Mouse (Mus musculus) brown adipose tissue, adult 24 weeks (tissue): ENCODE data around the gene Vmn2r51. TPM values are rescaled to one million over a fixed set of nuclear protein-coding genes. Genes with fewer than 3 reads are reported as not detected.
"Not testable (repeated sequence)": the region's sequence is repeated elsewhere in the genome, so short reads cannot be mapped to it uniquely, and the experiment has no call there.

Experiments
- H3K27ac ChIP-seq: fragments of 200-500 bp; replicated peaks from 2 replicates; pipeline ENCODE4 v1.5.1; 2012; ENCODE audit warnings: low read depth, mild to moderate bottlenecking, low read length
- H3K4me1 ChIP-seq: fragments of 200-500 bp; 2 replicates; pipeline ENCODE4 v1.6.1; 2012; ENCODE audit warnings: low read length, mixed read lengths; ENCODE audit not compliant: control insufficient read depth, insufficient read depth, insufficient read length
- H3K4me3 ChIP-seq: fragments of 200-500 bp; 2 replicates; pipeline ENCODE4 v1.5.1; 2012; ENCODE audit warnings: low read depth, mild to moderate bottlenecking, low read length, moderate library complexity; ENCODE audit not compliant: insufficient read depth
- polyA plus RNA-seq: library from polyadenylated mRNA; stranded (reverse); fragments of >200 nt; gene quantifications from 2 replicates; pipeline ENCODE4 v1.2.4, GENCODE M21; 2012; ENCODE audit not compliant: missing spikeins, insufficient read depth, insufficient read length

Vmn2r51 gene
- not detected in 2 replicates for polyA plus RNA-seq

GRCm38 (mm10) chr7:10105641-10106040, at the start of gene Vmn2r51:
Vmn2r51 (minus strand) TSS chr7:10105741.
- not testable (repeated sequence) for H3K4me3 ChIP-seq, H3K4me1 ChIP-seq, H3K27ac ChIP-seq

- not testable (repeated sequence) for H3K4me3 ChIP-seq, H3K4me1 ChIP-seq, H3K27ac ChIP-seq
These were observed 52.3 kb downstream of the Vmn2r51 start, which contains the start of gene Vmn2r50 for GRCm38 (mm10) chr7:10053196-10053595. Vmn2r50 (minus strand) TSS chr7:10053296.

Other genes starting within 250 kb of the Vmn2r51 start
- gene Vmn2r48, start 152.2 kb downstream of the Vmn2r51 start, polyA plus RNA-seq = not detected in 2 replicates
- not detected in 2 replicates for gene Vmn2r49, start 113.5 kb downstream of the Vmn2r51 start, polyA plus RNA-seq
- not detected in 2 replicates for gene Vmn2r50, start 52.4 kb downstream of the Vmn2r51 start, polyA plus RNA-seq
- gene Vmn2r52, start 70.8 kb upstream of the Vmn2r51 start, polyA plus RNA-seq = not detected in 2 replicates
- gene Vmn1r66, start 172.3 kb upstream of the Vmn2r51 start, polyA plus RNA-seq = not detected in 2 replicates